Mouse (Mus musculus): ENCODE measurements around the gene Mum1. TPM values are rescaled to one million over a fixed set of nuclear protein-coding genes. Genes with fewer than 3 reads are reported as not detected.

Gene Mum1
- total RNA-seq, 2 experiments from 2014 or later: 40.3 to 46.6 TPM

- no peak for DNase-seq (ENCODE audit: low spot score in 2 of 2)
Measured at GRCm38 (mm10) chr10:80265149-80265486, 38.9 kb downstream of the Mum1 start.

- no peak for DNase-seq (ENCODE audit: low spot score in 2 of 2)
Measured at GRCm38 (mm10) chr10:80270099-80270498, 43.9 kb downstream of the Mum1 start.

DNA sequence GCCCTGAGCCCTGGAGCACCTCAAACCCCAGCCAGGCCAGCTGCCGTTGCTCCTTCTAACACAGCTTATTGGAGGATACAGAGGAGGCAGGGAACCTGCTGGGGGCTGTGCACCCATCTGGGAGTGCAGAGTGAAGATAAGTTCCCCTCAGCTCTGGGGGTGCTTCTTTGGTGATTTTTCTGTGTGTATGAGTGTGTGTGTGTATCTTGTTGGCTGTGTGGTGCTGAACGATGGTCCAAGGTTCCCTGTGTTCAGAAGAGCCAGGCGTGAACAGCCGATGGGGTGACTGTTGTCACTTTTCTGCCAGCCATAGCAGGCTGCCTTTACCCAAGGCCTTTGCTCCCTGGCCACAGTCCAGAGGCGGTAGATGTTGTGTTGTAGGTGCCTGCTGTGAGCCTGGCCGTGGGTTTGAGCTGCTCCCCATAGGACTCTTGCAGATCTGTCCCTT, 44.5 kb downstream of the Mum1 start:
- no peak for DNase-seq (ENCODE audit: low spot score in 2 of 2)

- DNase-seq (ENCODE audit: low spot score in 2 of 2): no peak
Measured at GRCm38 (mm10) chr10:80271186-80271843, 45.1 kb downstream of the Mum1 start.

GRCm38 (mm10) chr10:80271870-80272585, 45.8 kb downstream of the Mum1 start:
- no peak for DNase-seq (ENCODE audit: low spot score in 2 of 2)

GRCm38 (mm10) chr10:80273847-80274246, 47.6 kb downstream of the Mum1 start:
- no peak for DNase-seq (ENCODE audit: low spot score in 2 of 2)

GRCm38 (mm10) chr10:80276238-80276637, 50.0 kb downstream of the Mum1 start:
- no peak for DNase-seq (ENCODE audit: low spot score in 2 of 2)

DNA sequence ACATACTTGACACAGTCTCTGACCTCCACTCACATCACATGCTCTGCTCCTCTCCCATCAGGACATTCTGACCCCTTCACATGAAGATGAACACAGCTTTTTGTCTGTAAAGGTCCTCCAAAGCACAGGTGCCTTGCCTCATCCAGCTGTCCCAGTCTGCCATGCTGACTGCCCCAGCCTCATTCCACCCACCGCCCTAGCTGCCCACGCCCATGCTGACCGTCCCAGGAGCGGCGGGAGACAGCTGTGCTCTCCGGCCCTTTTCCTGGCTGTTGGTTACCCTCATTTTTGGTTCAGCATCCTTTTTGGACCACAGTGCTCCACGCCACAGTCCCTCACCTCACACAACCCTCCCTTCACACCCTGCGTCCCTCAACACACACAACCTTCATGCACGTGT, 52.2 kb downstream of the Mum1 start:
- no peak for DNase-seq (ENCODE audit: low spot score in 2 of 2)

DNA sequence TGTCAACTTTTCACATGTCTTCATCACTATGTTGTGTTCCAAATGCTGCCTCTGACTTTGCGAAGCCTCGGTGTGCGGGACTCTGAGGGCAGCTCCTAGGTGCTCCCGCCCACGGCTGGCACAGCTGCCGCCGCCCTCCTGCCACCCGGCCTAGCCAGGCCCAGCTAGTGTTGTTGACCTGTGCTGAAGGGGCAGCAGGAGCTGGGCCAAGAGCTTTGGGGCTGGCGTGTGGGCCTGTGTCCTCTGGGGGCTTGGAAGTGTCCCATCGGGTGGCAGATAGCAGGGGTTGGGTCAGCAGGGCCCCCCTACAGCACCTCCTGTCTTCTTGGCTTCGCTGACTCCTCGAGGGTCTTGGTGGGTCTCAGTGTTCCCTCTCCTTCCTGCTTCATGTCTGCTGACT, 53.0 kb downstream of the Mum1 start:
- DNase-seq (ENCODE audit: low spot score in 2 of 2): no peak

- DNase-seq (ENCODE audit: low spot score in 2 of 2): no peak
Measured at GRCm38 (mm10) chr10:80281304-80281703, 55.1 kb downstream of the Mum1 start.

DNA sequence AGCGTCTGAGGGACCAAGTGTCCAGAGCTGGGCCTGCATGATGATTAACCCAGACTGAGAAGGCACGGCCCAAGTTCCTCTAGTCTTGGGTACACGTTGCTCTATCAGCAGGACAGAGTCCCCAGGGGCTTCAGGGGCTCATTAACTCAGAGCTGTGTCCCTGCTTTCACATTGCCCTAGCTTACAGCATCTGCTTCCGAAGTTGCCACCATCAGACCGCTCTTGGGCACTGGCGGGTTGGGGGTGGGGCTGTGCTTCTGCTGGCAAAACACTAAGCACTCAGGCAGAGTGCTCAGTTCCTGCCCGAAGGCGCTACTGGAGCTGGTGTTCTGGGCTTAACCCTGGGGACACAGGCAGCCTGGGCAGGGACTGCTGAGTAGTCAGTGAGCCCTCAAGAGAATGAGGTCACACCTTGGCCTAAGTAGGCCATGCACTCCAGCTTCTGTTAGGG, 55.7 kb downstream of the Mum1 start:
- peak in 1 of 2 experiments; percentile 52 for DNase-seq (ENCODE audit: low spot score in 2 of 2)

DNA sequence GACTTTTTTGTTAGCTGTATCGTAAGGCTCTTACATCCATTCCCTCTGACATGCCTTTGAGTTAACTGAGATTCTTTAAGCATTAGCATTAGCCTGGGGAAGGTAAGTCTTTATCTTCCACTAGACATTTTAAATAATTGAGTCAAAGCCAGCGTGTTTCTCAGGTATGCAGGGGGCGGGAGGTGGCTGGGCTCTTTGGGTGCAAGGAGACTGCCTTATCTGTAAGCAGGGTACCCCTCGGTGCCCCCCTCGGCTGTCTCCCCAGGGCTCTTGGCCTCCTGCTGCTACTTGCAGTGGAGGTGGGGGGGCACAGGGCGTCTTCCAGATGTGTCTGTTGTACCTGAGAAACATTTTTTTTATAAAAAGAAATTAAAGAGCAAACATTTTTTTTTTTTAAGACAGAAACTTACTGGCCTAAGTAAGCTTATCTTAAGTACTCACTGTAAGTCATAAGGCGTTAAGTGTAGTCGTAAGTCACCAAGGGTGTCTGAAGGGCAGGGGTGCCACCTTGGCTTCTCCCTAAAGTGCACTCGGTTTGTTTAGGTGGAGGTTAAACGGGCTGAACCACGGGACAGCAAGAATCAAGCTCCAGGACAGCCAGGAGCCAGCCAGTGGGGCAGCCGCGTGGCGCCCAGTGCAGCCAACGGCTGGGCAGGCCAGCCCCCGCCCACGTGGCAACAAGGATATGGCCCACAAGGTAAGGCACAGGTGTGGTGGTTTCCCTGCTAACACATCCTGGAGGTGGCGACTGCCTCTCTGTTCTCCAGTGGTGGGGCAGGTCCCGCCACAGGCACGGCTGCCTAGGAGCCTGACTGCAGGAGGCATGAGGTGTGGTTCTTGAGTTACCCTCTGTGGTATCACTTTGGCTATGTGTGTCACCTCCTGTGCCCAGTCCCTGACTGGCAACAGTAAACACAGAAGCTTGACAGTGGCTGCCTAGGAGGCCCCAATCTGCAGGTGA, 56.5 kb downstream of the Mum1 start:
- DNase-seq (ENCODE audit: low spot score in 2 of 2): no peak

DNA sequence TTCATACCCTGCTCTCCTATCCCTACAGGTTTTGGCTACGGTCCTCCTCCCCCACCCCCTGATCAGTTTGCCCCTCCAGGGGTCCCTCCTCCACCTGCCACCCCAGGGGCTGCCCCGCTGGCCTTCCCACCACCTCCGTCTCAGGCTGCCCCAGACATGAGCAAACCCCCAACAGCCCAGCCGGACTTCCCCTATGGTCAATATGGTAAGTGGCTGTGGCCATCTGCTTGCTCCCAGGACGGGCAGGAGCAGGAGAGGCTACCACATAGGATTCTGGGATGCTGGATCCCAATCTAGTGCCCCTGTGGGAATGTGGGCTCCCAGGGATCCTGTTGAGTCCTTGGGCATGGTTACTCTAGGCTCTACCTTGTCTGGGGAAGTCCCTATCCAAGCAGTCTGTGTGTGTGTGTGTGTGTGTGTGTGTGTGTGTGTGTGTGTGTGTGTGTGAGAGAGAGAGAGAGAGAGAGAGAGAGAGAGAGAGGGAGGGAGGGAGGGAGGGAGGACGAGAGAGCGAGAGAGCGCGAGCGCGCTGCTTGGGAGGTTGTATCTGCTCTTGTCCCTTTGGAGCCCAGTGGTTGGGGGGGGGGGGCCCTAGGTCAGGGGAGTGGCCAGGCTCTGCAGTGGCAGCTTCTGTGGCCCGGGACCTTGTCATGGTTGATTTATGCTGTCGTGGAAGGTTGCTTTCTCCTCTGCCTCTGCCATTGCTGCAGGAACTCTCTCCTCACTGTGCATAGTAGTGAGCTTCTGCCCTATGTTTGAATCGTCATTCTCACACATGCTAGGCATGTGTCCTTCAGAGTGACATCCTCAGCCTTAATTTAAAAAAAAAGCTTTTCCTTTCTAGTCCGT, 59.2 kb downstream of the Mum1 start:
- no peak for DNase-seq (ENCODE audit: low spot score in 2 of 2)

DNA sequence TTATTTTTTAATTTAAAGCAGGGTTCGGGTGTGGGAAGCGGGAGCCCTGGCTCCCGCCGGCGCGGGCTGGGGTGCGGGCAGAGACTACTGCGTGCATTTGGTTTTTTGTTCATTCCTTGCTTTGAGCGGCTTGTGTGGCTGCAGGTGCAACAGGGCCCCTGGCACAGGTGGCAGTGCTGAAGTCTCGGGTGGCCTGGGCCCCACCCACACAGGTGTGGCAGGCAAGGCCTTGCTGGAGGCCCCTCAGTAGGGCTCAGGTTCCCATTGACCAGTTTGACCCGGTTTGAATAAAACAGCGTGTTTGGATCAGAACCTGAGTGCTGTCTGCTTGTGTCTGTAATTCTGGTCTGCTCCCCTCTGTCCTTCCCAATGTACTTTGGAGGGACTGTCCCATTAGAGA, 61.9 kb downstream of the Mum1 start:
- no peak for DNase-seq (ENCODE audit: low spot score in 2 of 2)

GRCm38 (mm10) chr10:80288657-80289056, 62.4 kb downstream of the Mum1 start:
- no peak for DNase-seq (ENCODE audit: low spot score in 2 of 2)

DNA sequence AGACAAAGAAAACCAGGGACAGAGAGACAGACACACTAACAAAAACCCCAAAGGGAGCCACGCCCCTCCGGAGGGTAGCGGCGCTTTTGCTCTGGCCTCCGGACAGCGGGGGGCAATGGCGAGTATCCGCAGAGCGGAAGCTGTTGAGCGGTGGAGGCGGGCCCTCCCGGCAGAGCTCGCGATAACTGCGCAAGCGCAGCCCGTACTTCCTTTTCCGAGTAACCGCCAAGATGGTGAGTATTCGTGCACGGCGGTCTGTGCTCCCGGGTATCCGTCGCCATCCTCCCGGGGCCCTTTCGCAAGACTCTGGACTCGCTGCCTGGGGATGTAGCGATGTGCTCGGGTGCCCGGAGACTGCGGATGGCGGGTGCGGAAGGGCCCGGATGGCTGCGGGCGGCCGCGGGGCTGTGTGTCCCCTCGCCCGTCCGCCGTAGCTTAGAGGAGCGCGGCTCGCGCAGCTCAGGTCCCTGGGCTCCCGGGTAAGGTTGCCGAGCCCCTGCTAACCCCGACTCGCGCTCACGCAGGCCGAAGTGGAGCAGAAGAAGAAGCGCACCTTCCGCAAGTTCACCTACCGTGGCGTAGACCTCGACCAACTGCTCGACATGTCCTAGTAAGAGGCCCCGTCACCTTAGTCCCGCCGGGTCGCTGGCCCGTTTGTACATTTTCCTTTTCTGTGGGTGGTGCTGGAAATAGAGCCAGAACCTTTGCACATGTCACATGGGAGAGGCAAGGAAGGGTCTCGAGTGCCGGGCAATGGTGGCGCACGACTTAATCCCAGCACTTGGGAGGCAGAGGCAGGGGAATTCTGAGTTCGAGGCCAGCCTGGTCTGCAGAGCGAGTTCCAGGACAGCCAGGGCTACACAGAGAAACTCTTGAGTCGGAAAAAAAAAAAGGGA, 66.3 kb downstream of the Mum1 start, which contains the start of gene Rps15:
TSS of gene Rps15 (plus strand) at position 203 of the 896 bp plus-strand sequence.
- peak; percentile 92 to 95 for DNase-seq (ENCODE audit: low spot score in 2 of 2)

DNA sequence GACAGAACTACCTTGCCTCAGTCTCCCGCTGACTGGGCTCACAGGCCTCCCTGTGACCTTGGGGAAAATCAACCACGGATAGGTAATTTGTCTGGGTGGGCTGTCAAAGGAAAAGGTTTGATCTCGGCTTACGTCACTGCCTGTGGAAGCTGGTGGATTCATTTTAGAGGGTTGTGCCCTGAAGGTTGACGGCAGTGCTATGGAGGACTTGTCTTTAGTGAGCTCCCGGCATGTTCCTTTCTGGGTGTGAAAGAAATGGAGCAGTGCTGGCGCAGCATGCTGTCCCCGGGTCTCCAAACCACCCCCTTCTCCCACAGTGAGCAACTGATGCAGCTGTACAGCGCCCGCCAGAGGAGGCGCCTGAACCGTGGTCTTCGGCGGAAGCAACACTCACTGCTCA, 67.1 kb downstream of the Mum1 start:
- DNase-seq (ENCODE audit: low spot score in 2 of 2): no peak

Data from layer of hippocampus, postnatal 10 days (tissue).